Mouse (Mus musculus) induced T-regulatory cell, adult 2 months (primary cell): ENCODE results near the gene Ssh1.
A peak's percentile ranks its signal among the peaks of the same experiment; 100 is the strongest.

Source experiments
- DNase-seq: peaks from one replicate; pipeline ENCODE4 v3.0.0-alpha.2; 2012; ENCODE audit warnings: low read depth

The Ssh1 gene

DNA sequence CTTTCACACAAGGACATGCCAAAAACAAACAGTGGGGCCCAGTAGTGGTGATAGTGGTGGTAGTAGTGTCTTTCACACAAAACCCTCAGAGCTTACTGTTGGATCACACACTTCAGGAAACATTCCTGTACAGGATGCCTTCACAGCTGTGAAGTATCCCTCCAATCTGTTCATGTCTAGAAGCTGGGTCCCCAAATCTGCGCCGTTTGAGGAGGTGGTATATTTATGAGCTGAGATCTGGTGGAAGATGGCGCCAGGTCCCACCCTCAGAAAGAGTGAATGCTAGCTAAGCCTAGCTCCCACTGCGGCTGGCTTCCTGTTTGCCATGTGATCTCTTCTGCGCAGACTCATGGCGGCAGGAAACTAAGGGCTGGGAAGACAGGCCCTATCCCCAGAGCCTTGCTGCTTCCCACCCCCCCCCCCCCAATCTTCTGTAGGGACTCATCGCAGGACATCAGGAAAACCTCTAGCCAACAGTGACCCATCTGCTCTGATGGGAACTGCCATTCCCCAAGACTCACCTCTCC is 28.0 kb downstream of the Ssh1 start:
- no peak for DNase-seq

DNA sequence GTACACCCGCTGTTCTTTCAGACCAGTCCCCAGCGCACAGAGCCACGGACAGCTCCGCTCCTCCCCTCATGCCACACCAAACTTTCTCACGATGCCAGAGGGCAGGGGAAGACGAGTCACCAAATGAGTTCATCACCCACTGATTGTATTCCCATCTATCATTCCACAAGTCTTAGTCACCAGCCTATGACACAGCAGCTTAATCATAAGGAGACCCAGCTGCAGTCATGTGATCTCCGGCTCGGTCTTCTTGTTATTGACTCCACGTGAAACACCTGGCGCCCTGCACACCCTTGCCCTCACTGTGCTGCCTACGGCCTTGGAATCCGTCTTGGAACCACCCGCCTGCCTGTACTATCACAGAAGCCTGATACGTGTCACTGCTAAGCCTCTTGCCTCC is 28.7 kb downstream of the Ssh1 start:
- no peak for DNase-seq

DNA sequence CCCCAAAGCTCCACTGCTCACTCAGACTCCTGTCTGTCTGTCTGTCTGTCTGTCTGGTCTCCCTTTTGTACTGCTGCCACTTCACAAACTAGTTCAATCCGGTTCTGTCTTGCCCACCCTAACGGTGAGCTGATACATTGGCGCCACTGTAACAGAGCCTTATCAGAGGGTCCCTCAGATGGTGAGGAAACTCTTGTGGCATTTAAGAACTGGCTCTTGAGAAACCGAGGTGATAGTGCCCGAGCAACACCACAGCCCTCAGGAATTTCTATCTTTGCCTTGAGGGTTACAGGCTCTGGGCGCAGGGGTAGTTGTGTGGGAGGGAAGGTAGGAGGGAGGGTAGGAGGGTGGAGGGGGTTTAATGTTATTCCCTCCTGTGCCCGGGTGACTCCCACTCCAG is 31.9 kb downstream of the Ssh1 start:
- DNase-seq, result no peak

GRCm38 (mm10) chr5:113960416-113960815 is 33.3 kb downstream of the Ssh1 start:
- DNase-seq, result no peak

- DNase-seq, result no peak
These were observed 34.7 kb downstream of the Ssh1 start for GRCm38 (mm10) chr5:113959039-113959438.

- DNase-seq, result peak; percentile 92
These were observed 37.2 kb downstream of the Ssh1 start for GRCm38 (mm10) chr5:113956510-113956909.

- DNase-seq, result no peak
These were observed 38.0 kb downstream of the Ssh1 start for GRCm38 (mm10) chr5:113955691-113956090.

GRCm38 (mm10) chr5:113955281-113955680 is 38.4 kb downstream of the Ssh1 start:
- no peak for DNase-seq

GRCm38 (mm10) chr5:113954421-113954820 is 39.3 kb downstream of the Ssh1 start:
- DNase-seq, result peak; percentile 86

- DNase-seq, result no peak
These were observed 41.2 kb downstream of the Ssh1 start for GRCm38 (mm10) chr5:113952519-113952918.

GRCm38 (mm10) chr5:113951693-113952071 is 42.0 kb downstream of the Ssh1 start:
- no peak for DNase-seq

- DNase-seq, result no peak
These were observed 42.7 kb downstream of the Ssh1 start for GRCm38 (mm10) chr5:113950786-113951692.

- no peak for DNase-seq
These were observed 43.6 kb downstream of the Ssh1 start for GRCm38 (mm10) chr5:113950133-113950532.

DNA sequence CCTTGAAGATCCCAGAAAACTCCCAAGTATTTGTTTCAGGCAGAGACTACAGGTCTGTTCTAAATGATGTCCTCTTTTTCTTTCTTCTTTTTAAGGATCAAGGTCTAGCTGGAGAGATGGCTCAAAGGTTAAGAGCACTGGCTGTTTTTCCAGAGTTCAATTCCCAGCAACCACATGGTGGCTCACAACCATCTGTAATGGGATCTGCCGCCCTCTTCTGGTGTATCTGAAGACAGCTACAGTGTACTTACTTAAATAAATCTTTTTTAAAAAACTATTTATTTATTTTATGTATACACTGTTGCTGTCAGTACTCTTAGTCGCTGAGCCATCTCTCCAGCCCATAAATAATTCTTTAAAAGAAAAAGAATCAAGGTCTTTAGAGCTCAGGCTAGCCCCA is 46.4 kb downstream of the Ssh1 start:
- no peak for DNase-seq

GRCm38 (mm10) chr5:113945126-113945525 is 48.6 kb downstream of the Ssh1 start:
- no peak for DNase-seq

GRCm38 (mm10) chr5:113943328-113943727 is 50.4 kb downstream of the Ssh1 start:
- no peak for DNase-seq

GRCm38 (mm10) chr5:113942580-113942979 is 51.1 kb downstream of the Ssh1 start:
- peak; percentile 46 for DNase-seq

GRCm38 (mm10) chr5:113939263-113939900 is 54.3 kb downstream of the Ssh1 start:
- no peak for DNase-seq

DNA sequence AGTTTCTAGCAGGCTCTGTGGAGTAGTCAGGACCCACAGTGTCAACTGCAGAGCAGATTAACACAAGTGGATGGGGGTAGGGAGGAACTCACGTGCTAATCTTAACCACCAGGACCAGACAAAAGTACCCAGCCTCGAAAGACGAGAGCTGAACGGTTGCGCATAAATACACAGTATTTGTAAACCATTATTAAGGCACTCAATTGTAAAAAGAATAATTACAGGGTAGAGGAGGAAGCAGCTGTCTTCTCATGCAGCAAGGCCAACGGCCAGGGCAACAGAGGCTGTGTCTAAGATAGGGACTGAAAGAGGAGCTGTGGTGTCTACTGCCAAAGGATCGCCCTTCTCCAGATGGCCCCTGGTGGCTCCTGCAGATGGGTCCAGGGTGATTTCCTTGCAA is 56.0 kb downstream of the Ssh1 start:
- no peak for DNase-seq

DNA sequence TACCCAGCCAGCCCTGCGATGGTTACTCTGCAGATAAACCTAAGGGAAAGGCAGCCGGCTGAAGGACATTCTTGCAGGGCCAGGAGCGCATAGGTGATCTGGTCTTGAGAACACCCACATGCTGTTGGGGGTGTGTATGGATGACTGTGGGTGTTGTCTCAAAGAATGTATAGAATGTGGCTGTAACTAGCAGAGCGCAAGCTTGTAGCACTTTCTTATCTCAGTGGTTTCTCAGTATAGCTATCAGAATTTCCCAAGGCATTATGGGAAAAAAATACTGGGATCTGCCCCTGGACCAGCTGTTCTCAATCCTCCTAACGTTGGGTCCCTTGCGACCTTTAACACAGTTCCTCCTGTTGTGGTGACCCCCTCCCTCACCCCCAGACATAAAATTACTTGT is 59.8 kb downstream of the Ssh1 start:
- no peak for DNase-seq

DNA sequence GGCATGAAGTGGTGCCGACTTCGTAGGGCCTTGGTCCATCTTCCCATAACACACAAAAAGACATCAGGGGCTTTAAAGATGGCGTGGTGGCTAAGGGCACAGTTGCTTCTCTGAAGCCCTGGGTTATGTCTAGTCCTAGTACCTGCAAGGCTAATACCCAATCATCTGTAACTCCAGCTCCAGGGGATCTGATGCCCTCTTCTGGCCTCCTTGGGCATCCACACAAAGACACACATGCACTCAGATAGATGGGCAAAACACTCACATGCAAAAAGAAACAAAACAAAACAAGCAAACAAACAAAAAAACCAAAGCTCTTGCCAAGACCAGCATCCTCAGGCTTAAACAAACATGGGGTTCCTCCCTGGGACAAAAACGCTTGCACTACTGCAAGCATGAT is 60.2 kb downstream of the Ssh1 start:
- peak; percentile 38 for DNase-seq

GRCm38 (mm10) chr5:113932310-113932709 is 61.4 kb downstream of the Ssh1 start:
- DNase-seq, result no peak
